Mouse (Mus musculus) spleen, adult 2 months (tissue): Measurements from ENCODE around the gene Frg2f1.

ENCODE experiments used
- CTCF ChIP-seq: fragments of 200-500 bp; IDR thresholded peaks from 2 replicates; pipeline ENCODE4 v1.5.1; 2011; ENCODE audit warnings: mild to moderate bottlenecking, inconsistent platforms; ENCODE audit not compliant: insufficient read depth, insufficient read length, insufficient replicate concordance; ENCODE audit errors: extremely low read depth
- POLR2A ChIP-seq: fragments of 200-500 bp; IDR thresholded peaks from 2 replicates; pipeline ENCODE4 v1.6.1; 2011; ENCODE audit warnings: low read depth, low read length, inconsistent platforms

DNA sequence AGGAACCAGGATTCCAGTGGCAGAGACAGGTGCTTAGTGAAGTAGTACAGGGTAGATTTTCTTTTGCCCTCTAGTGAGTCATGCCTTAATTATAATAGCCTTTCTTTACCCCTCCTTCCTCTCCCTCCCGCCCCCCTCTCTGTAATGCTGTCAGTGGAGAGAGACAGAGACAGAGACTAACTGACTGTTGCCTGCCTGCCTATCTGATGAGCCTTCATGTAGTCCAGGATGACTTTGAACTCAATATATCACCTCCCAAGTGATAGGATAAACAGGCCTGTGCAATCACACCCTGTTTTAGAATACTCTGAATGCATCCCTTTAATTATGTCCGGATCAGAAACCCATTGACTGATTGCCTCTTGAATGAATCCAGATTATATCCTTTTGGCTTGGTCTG lies 16.1 kb upstream of the Frg2f1 start:
- TF ChIP-seq POLR2A (no peak), CTCF (no peak)
